Mouse (Mus musculus) E14TG2a.4 (cell line): ENCODE results near the gene Krtap10-4.

ENCODE experiments used
- CTCF ChIP-seq: conservative IDR thresholded peaks from 2 replicates; pipeline ENCODE4 v1.5.1; 2014; ENCODE audit warnings: low read length
- NANOG ChIP-seq: IDR thresholded peaks from 2 replicates; pipeline ENCODE4 v1.6.1; 2014; ENCODE audit warnings: borderline replicate concordance, low read length, mixed read lengths
- POU5F1 ChIP-seq: IDR thresholded peaks from 2 replicates; pipeline ENCODE4 v1.6.1; 2014; ENCODE audit warnings: low read length, borderline replicate concordance

GRCm38 (mm10) chr10:77867546-77867945 is 40.7 kb upstream of the Krtap10-4 start:
- TF ChIP-seq CTCF: no peak
- TF ChIP-seq NANOG: no peak
- no peak for TF ChIP-seq POU5F1
